Mouse (Mus musculus) gastrocnemius, postnatal 10 days (tissue): ENCODE measurements around the gene Arhgef18. TPM values are rescaled to one million over a fixed set of nuclear protein-coding genes. Genes with fewer than 3 reads are reported as not detected.

ENCODE experiments used
- DNase-seq: peaks from one replicate; pipeline ENCODE4 v3.0.0; 2021; ENCODE audit warnings: mixed read lengths
- long read RNA-seq, 2 experiments: library from polyadenylated mRNA; stranded (forward); transcript quantifications; one replicate each; pipeline ENCODE4 v2.0.0; 2021
- total RNA-seq, 2 experiments: library from RNA; stranded (reverse); gene quantifications; 2 replicates each; pipeline ENCODE4 v1.2.3; 2021

The Arhgef18 gene
- 10 to 100 TPM in 1 of 2 experiments, 1 to 10 TPM in 1; 9.3 to 14.2 TPM for total RNA-seq
- long read RNA-seq, experiment 1, full-length matches to known transcripts: 10 of 18 reads
- long read RNA-seq, experiment 1, partial matches to known transcripts: 3 of 18 reads
- long read RNA-seq, experiment 1, other reads (novel, unspliced or antisense): 5 of 18 reads
- long read RNA-seq, experiment 2, full-length matches to known transcripts: 5 of 10 reads
- long read RNA-seq, experiment 2, partial matches to known transcripts: 2 of 10 reads
- long read RNA-seq, experiment 2, other reads (novel, unspliced or antisense): 3 of 10 reads

DNA sequence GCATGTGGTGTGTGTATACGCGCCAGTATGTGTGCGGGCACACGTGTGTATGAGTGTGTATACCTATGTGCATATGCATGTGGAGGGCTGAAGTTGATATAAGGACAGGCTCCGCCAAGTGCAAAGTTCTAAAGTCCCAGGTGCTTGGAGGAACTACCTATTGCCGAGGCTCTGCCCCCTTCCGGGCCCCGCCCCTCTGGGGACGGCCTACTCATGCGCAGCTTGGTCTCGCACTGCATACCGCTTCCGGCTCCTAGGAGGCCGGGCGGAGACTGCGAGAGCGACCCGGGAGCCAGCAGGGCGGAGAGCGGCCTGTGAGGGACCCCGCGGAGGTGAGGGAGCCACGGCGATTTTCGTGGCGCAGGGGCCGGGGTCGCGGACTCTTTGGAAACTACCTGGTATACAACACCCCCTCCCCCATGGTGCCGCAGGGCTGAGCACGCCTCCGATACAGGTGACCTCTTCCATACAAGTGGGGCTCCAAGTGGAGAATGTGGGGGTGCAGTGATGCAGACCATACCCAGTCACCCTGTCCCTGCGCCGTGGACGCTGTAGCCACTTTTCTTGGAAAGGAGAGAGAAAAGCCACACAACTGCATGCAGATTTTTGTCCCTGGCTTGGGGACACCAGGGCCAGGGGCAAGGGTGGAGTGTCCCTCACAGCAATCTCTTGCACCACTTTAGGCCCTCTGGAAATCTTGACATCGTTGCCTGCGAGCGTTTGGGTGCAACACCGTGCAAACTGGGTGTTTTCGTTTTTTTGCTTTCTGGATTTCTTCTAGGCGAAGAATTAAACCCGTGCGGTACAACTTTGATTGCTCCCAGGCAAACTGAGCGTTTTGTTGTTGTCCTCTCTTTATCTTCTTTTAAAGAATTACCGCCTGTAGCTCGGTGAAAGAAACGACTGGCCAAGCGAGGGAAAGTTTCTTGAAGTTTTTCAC lies at the start of gene Arhgef18:
TSS of gene Arhgef18 (plus strand) at position 236 of the 940 bp plus-strand sequence.
- peak; percentile 87 for DNase-seq

DNA sequence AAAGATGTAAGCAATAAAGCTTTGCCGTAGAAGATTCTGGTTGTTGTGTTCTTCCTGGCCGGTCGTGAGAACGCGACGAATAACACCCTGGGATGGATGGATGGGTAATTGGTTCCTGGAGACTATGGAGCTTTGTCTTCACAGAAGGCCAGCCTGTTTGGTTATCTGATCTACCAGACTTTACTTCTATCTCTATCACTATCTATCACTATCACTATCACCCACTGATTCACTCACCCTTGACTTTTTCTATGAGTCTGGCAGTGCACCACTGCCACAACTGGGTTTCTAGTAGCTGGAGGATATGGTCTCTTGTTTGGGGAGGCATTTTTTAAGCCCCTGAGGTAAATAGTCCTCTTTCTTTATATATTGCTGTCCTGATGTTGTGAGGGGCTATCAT lies 47.5 kb upstream of the Arhgef18 start:
- DNase-seq: no peak

DNA sequence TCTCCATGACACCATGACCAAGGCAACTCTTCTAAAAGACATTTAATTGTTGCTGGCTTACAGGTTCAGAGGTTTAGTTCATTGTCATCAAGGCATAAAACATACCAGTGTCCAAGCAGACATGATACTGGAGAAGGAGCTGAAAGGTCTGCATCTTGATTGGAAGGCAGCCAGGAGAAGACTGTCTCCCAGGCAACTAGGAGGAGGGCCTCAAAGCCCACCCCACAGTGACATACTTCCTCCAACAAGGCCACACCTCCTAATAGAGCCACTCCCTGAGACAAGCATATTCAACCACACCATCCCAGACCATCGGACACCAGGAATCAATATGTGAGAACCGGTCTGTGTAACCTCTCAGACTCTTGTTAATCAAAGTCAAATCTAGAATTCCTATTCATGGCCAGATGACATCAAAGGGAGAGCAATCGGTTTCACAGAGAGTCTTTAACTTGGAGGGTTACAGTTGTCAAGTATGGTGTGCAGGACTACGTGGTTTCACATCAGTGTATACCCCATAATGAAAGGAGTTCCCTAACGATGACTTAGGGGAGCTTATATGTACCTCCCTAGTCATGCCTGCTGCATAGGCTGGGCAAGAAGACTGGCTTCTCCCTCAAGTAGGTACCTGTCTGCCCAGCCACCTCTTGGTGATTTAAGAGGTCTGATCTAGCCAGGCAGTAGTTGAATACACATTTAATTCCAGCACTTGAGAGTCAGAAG lies 46.0 kb upstream of the Arhgef18 start:
- DNase-seq: no peak

DNA sequence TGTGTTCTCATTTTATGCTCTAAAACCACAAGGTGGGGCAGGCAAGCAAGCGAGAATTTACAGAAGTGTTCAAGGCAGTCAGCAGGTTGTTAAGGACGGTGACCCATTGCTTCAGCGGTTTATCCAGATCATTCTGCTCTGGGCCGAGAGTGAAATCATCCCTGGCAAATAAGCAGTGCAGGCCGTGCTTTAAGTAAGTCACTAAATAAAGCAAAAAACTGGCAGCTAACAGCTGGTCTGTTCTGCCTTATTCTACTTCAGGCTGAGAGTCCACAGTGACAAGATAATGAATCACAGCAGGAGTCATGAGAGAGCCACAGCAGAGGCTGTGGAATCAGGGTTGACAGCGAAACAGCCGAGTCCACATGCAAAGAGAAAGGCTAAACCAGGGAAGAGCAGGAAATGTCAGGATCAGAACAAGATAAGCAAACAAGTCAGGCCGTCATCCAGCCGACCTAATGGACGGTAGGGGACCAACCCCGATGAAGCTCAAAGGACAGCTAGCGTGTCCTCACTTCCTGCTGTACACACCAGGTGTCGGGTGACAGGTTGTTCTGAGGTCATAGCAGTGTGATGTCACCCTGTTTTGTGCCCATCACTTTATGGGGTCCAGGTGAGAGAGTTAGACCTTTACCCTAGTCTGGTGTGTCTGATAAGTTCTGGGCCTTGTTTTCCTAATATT lies 44.5 kb upstream of the Arhgef18 start:
- no peak for DNase-seq

DNA sequence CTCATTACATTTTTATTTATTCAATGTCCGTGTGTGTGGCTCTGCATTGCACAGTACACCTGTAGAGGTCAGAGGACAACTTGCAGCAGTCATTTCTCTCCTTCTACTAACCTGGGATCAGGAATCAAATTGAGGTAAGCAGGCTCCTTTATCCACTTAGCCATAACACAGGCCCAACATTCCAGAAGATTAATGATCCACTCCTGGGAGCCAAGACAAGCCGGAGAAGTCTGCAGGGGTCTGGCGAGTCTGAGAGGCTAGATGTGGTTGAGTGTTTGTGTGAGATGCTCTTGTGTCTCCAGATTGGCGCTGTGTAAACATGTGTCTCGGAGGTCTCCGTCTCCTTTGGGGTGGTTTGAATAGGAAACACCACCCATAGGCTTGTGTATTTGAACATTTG lies 42.1 kb upstream of the Arhgef18 start:
- DNase-seq: no peak

DNA sequence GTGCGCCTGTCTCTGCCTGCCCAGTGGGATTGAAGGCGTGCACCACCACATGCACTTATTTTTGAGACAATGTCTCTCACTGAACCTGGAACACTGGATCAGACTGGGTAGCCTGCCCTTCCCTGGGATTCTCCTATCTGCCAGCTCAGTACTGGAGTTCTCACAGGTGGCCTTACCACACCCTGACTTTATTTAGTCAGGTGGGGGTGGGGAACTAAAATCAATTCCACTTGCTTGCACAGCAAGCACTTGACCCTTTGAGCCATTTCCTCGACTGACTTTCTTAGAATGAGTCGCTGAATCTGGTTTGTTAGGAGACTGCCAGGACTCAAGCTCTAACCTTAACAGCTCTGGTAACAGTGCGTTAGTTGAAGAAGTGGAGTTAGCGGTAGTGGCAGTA lies 40.1 kb upstream of the Arhgef18 start:
- DNase-seq: no peak

DNA sequence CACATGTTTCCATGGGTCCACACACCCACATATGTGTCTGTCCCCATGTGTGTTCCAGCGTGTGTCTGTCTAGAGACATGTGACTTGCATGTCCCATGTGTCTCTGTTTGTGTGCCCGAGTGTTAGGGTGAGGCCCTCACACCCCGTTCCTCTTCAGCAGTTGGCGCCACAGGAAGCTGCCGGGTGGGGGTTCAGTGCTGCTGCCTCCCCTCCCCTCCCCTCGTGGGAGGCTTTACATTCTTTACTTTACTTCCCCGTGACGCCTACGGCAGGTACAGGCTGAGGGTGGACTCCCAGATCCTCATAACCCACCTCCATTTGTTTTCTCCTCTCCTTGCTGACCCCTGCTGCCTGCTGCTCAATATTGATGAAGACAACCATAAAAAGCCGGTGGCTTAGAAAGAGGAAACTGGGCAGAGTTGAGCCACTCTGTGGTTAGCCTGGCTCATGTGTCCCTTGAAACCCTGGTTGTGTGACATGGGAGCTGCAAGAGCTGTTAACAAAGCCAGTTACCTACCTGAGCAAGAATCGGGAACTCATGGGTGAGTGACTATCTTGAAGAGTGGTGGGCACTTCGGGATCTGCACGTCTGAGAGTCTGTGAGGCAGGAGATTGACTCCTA lies 39.5 kb upstream of the Arhgef18 start, which contains the start of gene A430078G23Rik:
TSS of gene A430078G23Rik (plus strand) at position 227 of the 622 bp plus-strand sequence.
- DNase-seq: no peak

DNA sequence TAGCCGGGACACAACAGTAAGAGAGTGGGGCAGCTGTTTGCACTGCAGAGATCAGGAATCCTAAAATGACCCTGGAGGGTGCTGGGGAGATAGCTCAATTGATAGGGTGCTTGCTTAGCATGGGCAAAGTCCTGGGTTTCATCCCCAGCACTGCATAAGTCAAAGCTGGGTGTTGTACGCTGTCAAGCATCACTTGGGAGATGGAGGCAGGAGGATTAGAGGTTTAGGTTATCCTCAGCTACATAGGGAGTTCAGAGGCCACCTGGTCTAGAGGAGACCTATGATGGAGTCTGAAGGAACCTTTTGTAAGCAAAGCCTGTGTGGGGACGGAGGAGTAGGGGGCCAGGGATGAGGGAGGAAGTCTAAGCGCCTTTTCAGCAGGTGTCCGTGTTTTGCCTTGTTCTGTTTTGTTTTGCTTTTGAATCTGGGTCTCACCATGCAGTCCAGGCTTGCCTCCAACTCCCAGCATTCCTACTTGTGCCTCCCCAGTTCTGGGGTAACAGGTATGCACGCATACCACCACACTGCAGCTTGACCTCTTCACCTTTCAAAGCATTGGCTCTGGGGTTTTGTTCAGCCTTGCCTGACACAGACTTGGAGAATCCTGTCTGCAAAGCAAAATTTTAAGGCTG lies 38.9 kb upstream of the Arhgef18 start:
- no peak for DNase-seq

DNA sequence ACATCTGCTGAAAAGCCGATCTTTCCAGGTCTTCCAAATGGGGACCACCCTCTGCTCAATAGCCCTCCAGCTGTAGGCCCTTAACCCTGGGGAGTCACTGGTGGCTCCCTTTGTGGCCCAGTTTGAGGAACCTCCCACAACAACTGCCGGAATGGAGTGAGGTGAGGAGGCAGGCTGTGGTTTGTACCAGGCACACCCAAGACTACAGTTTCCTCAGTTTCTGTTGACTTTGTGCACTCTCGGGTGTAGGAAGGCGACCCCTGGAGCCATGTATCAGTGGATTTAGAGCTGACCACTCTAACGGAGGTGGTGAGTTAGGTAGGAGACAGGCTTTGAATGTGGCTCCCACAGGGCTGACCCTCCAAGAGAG lies 38.4 kb upstream of the Arhgef18 start:
- DNase-seq: no peak

DNA sequence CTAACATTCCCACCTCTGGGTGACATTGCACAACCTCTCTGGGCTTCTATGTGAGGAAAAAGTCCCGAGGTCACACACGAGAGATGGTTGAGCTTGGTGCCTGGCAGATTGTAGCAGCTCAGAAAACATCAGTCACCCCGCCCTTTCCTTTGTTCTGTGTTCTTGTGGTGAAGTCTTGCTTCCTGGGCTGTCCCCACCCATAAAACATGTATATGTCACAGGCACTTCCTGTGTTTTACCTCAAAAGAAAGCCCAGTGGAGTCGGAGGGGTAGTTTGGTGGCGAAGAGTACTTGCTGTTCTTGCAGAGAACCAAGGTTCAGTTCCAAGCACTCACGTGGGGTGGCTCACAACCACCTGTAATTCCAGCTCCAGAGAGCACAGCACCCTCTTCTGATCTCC lies 37.2 kb upstream of the Arhgef18 start:
- DNase-seq: no peak

DNA sequence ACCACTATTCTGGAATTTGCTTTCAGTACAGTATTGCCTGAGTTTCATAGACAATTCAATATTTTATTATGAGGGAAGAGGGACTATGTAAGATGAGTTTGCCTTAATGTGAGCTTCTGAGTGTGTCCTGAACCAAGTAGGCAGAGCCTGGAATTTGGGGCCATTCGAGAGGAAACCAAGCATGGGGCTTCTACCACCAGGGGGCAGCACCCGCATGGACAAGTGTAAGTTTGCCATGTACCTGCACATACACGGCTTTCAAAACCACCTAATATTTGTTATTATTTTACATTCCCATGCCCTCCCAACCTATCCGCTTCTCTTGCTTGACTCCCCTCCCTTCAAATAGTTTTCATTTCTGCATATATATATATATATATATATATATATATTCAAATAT lies 34.7 kb upstream of the Arhgef18 start:
- peak; percentile 92 for DNase-seq

DNA sequence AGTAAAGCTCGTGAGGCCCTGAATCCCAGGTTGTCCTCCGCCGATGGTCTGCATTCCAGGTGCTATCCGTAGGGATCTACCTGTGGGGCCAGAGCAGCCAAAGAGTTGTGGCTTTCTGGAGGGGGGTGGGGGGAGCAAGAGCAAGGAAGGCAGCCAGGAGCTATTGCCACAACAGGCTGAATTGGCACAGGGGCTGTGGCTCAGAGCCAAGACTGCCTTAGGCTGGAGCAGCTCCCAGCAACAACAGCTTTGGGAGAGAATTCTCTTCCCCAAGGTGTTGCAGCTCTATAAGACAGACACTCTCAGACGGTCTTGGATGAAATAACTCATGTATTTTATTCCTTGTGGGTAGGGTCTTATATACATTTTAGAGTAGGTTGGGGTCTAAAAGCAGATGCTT lies 25.7 kb upstream of the Arhgef18 start:
- DNase-seq: no peak

DNA sequence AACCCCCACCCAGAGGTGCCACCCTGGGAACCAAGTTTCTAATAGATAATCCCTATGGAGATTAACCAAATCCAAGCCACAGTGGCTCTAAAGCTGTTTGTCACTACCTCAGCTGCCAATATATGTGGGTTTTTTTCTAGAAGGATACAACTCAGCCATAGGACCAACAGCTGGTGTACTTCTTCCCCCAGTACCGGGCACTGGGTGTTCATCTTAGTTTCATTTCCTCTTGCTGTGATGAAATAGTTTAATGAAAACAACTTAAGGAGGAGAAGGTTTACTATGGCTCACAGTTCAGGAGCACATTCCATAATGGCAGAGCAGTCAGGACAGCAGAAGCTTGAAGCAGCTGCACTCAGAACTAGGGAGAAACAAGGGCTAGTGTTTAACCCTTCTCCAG lies 24.7 kb upstream of the Arhgef18 start:
- DNase-seq: no peak

DNA sequence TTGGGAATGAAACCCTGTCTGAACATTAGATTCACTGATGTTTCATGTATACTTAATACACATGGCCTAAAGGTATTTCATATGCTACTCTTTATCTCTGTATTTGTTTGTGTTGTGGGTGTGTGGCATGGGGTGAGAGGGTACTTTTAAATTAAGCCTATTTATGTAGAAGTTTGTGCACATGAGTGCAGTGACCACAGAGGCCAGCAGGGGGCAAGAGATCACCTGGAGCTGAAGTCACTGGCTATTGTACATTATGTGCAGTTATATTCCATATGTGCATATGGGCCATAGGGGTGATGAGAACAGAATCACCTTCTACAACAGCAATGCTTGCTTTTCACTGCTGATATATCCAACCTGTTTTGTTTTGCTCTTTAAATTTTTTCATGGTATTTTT lies 17.1 kb upstream of the Arhgef18 start:
- no peak for DNase-seq

DNA sequence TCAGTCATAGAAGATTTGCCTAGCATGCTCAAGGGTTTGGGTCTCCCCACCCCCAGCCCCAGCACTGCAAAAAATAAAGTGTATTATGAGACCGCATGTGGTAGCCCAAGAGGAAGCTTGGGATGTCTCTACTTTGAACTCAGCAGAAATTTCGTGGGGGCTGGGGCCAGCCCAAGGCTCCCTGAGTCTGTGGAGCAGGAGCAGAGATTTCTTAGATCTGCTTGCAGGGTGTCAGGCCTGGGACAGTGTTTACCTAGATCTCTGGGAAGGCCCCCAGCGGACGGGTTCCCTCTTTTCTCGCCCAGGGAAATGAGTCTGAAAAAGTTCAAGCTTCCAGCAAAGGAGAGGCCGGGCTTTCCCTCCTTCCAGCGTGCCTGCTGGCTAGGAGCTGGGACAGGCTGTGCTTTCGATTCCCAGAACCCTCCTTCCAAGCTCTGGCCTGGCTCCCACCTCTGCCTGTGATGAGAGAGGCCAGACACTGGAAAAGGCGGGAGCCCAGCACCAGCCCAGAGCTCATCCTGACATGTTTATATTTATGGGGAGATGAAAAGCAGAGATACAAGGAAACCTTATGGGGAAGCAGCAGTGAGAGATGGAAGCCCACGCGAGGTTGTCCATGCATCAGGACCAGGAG lies 16.0 kb upstream of the Arhgef18 start:
- DNase-seq: peak; percentile 57

DNA sequence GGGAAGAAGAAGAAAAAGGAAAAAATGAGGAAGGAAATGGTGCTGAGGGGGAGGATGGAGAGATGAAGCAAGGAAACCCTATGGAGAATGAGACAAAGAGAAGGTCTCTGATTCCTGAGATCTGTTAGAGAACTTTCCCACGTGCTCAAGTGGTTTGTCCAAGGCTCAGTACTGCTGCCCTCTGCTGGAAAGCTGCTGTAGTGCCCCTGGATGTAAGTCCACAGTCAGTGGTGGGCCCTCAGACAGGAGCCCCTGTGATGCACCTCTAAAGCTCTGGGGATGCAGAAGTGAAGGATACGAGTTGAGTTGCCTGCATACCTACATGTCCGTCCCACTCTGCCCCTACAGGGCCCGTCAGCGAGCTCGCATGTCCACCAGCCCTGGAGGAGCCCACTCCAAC lies 5.5 kb upstream of the Arhgef18 start:
- peak; percentile 77 for DNase-seq

DNA sequence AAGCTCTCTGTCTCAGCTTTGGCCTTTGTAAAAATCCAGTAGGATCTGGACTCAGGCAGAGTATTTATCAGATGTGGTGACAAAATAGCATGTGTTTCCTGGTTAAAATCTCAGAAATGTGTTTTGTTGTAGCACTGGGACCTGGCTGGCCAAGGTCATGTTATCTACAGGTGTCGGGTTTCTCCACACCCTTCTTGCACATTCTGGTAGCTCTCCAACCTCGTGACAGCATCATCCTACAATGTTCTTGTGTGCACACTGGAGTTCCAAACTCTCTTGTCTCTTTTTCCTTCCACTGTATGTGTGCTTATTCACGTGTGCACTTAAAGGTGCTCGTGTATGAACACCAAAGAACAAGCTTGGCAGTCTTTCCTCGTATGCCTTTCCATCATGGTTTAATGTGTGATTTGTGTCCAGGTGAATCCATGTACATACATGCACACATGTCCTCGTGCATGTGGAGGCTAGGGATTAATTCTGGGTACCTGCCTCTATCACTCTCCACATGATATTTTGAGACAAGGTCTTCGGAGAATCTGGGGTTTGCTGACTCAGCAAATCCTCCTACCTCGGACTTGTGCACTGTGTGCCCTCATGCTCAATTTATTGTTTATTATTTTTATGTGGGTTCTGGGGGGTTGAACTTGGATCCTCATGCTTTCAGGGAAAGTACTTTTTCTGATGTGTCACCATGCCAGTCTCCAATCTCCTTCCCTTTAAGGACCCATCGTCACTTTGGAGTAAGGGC lies 4.0 kb upstream of the Arhgef18 start:
- no peak for DNase-seq

DNA sequence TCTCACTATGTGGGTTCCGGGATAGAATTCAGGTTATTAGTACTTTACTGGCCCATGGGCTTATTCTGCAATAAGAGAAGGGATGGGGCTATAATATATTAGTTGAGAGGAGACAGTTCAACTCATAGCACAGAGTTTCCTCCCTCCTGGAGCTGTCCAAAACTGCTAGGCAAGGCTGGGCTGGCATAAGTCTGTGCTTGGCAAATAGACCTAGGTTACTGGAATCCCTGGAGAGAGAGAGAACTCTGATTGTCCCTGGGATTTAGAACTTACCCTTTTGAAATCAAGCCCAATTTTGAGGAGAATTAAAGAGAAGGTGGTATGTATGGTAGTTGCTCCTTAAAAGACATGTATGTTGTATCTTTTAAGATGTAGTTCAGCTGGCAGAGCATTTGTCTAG lies 3.3 kb upstream of the Arhgef18 start:
- DNase-seq: no peak

DNA sequence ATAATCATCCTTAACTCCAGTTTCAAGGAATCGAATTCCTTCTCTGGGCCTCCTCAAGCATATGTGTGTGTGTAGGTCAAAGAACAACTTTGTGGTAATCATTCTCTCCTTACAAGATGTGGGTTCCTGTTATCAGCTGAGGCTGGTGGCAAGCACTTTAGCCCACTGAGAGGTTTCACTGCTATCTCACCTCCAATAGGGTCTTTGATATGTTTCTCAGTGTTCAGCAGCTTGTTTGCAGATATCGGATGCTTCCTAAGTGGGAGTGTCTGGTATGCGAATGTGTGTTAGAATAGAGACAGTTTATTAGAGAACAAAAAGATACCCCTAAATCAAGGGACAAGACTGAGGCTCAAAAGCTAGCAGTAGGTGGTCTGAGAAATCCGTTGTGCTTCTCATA lies 513 bp upstream of the Arhgef18 start:
- no peak for DNase-seq

DNA sequence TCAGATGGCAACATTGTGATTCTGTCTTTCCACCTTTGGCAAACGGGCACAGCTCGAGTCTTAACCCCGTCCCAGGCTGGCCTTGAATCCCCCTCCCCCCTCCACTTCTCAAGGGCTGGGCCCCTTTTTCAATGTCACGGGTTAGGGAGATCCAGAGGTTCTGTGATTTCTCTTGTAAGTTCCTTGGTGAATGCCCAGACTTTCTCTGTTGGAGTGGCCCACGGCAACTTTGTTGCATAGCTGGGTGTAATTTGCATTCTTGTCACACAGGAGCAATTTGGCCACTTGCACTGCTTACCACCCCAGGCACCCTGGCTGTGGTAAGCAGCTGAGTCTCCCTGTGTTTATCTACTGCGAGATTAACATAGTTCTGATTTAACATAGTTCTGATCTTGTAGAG lies 1.8 kb downstream of the Arhgef18 start:
- no peak for DNase-seq
